Mouse (Mus musculus) kidney, postnatal 14 days (tissue): ENCODE results near the gene Krt87.

Experiments
- DNase-seq: peaks from one replicate; pipeline ENCODE4 v3.0.0; 2022; ENCODE audit warnings: mixed read lengths

Gene Krt87

DNA sequence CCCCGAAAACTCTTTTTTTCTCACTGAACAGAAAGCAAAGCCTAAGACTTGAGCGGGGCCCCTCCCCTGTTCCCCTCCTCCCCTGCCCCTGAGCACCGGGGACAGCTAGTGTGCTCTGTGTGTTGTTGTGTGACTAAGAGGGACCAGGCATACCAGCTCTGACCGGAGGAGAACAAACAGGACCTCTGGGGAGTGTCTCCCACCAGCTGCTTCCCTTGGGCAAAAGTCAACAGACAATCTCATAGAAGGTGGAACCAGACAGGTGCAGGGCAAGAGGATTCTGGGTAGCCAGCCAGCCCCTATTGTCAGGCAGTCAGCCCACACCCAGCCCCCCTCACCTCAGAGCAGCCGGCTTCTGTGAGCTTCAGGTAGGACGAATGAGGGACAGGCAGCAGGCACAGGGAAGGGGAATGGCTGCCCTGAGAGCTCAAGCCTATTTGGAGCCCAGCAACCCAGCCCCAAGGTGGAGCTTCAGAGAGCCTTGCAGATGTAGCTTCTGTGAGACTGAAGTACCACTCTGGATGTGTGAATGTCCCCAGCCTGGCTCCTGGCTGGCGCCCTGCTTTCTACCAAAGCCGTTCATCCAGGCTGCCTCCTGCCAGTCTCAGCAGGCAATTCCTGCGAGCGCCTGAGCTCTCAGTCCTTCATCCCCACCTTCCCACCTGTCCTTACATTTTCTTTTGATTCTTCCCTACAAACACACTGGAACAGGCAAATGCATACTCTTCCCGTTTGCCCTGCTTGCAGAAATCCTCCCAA lies 23.6 kb downstream of the Krt87 start:
- no peak for DNase-seq

DNA sequence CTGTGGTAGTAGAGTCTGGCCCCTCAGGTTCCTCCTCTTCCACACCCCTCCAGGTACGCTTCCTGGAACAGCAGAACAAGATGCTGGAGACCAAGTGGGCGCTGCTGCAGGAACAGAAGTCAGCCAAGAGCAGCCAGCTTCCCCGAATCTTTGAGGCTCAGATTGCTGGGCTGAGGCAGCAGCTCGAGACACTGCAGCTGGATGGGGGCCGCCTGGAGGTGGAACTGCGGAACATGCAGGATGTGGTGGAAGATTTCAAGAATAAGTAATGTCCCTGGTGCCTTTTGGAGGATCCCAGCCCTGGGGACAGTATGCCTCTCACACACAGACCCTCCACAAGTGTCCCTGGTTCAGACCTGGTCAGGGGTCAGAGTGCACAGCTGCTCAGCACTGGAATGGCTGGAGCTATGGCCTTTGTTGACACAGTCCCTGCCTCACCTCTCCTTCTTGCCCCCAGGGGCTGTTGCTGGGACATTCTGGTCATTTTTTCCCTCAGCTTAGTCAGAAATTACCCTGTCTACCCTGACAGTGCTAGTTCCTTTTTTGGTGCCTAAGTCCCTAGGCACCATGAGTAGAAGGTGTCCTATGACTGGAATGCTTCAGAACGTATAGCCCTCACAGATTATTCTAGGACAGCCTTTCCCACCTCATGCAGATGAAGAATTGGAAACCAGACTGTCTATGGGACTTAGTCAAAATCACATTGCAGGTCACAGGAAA lies 24.5 kb downstream of the Krt87 start:
- peak; percentile 36 for DNase-seq

DNA sequence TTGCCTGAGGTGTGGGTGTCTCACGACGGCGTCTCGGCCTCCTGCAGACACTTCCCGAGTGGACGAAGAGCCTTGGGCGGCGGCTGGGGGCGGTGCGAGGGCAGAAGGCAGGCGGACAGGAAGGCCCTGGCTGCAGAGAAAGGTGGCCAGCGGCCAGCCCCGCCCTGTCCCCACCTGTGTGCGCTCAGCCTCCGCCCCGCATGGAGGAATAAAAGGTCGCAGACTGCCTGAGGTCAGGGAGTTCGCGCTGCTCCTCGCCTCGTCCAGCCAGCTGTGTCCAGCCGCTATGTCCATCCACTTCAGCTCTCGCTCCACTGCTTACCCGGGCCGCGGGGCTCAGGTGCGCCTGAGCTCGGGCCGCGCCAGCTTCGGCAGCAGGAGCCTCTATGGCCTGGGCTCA lies 26.4 kb downstream of the Krt87 start:
- DNase-seq: peak; percentile 85

DNA sequence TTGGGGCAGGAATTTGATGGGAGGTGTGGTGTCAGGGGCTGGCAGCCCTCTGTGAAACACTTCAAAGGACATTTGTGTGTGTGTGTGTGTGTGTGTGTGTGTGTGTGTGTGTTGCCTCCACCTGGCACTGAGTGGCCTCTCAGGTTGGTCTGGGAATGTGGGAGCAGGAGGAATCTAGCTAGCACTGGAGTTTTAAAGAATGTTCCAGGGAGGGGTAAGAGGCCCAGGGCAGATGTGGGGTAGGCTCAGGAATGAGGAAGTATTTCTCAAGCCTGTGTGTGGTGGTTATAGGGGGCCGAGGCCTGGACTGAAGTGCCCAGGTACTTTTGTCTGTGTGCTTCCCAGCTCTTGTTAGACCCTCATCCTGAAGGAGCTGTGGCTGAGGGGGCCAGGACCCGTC lies 27.8 kb downstream of the Krt87 start, which contains the start of gene Krt7:
Krt7 (plus strand) TSS at position 269 of the 400 bp plus-strand sequence.
- peak; percentile 76 for DNase-seq

DNA sequence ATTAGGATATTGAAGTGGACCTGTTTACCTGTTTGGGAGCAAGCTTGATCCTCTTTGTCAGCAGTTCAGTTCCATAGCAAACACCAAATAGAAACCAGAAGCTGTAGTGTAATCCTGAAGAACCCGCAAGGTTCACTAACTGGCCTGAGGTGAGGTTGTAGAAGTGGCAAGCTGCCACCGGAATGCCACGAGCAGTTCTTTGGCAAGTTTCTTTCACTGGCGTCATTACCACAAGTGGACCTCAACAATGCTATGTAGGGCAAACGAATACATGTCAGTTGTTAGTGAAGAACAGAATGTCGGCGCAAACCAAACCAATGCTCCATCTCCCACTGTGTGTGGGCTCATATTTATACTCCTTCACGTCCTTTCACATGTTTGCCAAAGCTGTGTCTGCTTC lies 40.3 kb downstream of the Krt87 start:
- no peak for DNase-seq

DNA sequence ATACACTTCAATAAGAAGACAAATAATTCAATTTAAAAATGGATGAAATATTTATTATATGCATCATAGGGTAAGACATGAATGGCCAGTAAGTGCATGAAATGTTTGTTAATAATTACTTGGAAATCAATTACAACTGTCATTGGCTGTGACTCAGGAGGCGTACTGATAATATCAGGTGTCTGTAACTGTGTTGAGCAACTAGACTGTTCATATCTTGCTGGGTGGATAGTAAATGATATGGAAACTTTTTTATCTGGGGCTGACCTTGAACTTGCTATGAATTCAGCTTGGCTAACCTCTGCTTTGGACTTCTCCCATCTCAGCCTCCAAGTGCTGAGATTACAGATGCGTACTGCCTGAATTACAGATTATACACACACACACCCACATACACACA lies 40.9 kb downstream of the Krt87 start:
- DNase-seq: no peak

DNA sequence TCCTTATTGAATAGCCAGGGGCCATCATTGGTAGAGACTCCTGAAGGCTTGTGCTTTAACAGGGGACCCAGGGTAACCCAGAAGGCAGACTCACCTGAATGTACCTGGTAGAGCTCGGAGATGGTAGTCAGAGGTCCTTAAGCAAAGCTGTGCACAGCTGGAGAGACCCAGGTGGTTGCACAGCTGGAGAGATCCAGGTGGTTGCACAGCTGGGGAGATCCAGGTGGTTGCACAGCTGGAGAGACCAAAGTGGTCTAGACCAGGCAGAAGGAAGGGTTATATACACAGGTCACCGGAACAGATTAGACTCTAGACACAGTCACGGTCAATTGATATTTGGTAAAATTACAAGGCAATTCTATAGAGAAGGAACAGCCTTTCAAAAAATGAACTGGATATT lies 41.7 kb downstream of the Krt87 start:
- no peak for DNase-seq

DNA sequence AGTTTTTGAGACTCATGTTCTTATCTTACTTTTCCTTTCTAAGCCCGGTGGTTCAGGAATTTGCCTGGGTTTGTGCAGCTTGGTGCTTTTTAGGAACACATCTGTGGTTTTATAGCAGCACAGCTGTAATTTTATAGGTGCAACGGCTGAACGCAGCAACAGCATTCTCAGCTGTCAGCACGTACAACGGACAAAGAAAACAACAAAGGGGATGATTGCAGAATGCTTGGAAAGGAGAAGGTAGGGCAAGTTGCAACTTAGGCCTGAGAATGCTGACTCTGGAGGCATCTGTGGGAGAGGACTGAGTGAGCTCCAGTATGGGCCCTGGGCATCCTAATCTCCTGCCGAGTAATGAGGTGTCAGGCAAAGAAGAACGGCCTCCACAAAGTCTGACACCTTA lies 42.1 kb downstream of the Krt87 start:
- no peak for DNase-seq

DNA sequence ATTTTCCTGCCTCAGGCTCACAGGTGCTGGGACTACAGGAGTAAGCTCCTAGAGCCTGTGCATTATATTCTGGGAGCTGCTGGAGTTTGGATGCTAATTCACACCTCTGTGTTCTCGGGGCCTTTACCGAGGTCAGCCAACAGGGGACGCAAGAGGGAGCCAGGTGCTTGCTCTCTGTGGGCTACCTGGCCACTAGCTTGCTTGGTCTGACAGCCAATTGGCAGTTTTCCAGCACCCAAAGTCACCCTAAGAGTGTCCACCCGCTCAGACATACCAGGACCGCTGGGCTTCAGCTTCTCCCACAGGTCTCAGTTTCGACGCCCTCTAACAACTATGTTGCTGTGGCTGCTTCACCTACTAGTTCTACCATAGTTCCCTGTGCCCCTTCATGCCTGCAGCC lies 43.7 kb downstream of the Krt87 start:
- DNase-seq: no peak

DNA sequence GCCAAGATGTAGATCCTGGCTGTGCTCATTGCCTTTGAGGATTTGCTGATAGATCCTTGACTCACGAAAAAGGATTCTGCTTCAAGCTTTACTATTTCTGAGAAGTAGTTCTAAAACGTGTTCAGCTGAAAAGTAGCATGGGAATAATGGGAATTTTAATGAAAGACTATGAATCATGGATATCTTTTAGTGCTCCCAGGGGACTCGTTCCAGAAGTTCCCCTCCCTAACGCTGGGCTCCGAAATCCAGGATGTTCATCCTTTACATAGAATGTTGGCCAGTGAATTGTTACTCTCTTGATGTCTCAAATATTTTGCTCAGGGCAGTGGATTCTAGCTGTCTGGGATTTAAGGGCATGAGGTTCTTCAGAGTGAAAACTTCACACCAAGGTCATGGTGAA lies 46.4 kb downstream of the Krt87 start:
- DNase-seq: no peak

DNA sequence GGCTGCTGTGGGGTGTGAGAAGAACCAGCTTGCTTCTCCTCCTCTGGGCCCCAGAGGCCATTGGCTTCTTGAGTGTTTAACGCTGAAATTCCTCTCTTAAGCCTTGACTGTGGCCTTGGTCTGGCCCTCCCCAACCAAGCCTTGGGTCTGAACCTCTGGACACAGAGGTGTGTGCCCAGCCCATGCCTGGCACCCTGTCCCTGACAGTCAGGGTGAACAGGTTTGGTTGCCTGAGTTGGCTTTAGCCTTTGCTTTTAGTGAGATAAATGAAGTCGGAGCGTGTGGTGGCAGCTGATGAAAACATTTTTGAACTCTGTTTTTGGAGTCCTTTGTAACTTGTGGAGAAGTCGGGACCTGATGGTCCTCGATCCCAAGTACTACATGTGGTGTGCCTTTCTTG lies 48.4 kb downstream of the Krt87 start:
- DNase-seq: no peak

DNA sequence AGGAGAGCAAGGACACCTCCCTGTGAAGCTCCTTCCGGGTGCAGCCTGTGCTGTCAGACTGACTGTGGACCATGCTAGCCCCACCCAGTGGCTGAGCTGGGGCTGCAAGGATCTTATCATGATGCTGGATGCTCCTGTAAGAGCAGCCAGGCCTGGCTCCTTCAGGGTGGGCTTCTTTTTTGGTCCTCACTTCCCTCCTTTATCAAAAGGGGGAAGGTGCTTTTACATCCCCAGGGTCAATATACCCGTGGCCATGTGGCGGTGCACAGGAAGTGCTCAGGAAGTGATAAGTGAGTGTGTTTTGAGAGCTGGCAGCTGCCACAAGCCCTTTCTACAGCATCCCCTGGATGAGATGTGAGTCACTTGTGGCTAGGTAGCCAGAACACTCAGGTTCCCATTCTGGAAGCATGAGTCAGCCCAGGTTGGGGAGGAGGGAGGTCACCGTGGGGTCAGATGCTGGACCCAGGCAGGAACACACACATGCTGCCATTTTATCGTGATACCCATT lies 50.5 kb downstream of the Krt87 start:
- peak; percentile 47 for DNase-seq

DNA sequence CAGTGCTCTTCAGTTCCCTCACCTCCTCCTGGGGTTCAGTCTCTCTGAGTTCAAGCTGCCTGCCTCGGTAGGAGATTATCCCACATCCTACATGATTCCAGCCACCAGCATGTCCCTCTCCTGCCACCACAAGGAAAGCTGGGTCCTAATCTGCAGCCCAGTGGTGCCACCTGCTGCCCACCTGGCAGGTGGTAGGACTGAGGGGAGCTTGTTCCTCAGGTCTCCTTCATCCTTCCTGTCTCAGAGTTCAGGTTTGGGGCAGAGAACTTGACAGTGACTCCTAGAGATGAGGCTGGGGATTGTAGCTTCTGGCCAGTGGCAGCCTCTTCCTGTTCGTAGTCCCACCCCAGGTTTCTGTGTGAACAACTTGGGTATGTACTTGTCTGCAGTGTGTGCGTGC lies 51.4 kb downstream of the Krt87 start:
- peak; percentile 66 for DNase-seq

DNA sequence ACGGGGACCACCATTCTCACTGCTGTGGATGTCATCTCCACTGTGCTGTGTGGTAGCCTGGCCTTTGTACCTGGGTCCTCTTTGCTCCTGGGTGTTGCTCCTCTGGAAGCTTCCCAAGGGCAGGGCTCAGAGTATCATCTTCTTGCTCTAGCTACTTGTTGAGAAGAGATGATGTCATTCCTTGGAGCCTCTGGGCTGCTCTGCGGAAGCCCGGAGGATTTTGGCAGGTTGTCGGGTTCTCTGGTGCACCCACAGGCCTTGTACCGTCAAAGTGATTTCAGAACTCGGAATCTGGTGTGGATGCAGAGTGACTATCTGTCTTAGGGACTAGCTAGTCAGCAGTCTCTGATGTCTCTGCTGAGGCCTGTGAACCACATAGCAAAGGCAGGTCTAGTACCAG lies 53.5 kb downstream of the Krt87 start:
- no peak for DNase-seq

DNA sequence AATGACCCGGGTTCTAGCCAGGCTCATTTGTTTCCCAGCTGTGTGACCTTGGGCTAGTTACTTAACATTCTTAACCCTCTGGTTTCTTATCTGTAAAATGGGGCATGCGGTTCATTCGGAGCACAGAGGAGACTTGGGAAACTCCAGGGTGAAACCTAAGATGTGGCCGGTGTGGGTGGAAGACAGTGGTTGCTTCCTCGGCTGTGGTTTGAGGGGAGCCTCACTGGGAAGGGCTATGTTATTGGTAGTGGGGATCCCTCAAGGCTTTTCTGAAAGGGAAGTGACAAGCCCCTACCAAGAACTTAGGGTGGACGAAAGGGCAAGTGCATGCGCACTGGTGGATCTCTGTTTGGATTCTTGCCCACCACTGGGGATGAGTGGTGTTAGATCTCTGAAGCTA lies 54.0 kb downstream of the Krt87 start:
- no peak for DNase-seq

DNA sequence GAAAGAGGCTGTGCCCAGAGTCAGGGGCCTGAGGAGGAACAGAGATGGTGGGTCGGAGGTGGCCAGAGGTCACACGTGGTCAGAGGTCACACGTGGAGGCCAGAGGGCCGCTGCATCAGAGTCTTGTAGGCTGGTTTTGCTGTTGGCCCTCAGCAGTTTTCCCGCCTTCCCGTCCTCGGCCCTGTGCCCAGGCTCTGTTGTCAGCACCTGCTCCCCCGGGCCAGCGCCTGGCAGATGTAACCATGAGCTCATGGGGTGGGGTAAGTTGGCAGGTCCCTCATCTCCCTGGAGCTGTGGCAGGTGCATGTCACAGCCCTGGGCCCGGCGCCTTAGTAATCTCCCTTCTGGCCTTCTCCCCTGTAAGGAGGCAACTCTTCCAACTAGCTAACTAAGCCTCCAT lies 55.8 kb downstream of the Krt87 start:
- DNase-seq: no peak

DNA sequence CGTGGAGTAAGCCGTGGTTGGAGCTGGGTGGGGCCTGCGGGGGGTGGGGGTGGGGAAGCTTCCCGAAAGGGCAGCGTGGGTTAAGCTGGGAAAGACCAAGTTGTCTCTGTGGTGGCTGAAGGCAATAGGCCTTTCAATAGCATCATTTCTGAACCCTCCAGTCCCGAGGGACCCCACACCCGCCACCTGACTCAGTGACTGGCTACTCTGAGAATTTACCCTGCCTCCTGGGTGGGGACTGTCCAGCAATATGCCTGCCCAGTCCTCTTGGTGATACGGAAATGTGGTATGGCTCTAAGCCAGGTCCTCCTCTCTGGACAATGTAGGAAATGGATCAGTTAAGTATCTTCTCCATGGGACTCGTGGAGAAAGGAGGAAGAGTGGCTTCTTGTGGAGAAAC lies 56.8 kb downstream of the Krt87 start:
- DNase-seq: peak; percentile 70
